Mouse (Mus musculus) heart, adult 9 months (tissue): ENCODE measurements around the gene Rasal2.
A peak's percentile ranks its signal among the peaks of the same experiment; 100 is the strongest.

Experiments used
- DNase-seq, 2 experiments: peaks; one replicate each; pipeline ENCODE4 v3.0.0; 2022; ENCODE audit warnings: low spot score in 2 of 2

Gene Rasal2

GRCm38 (mm10) chr1:157343519-157343918 is 68.9 kb downstream of the Rasal2 start:
- DNase-seq: peak; percentile 43 to 55

GRCm38 (mm10) chr1:157334834-157335233 is 77.6 kb downstream of the Rasal2 start:
- DNase-seq: no peak

GRCm38 (mm10) chr1:157328068-157328467 is 84.3 kb downstream of the Rasal2 start:
- no peak for DNase-seq

- no peak for DNase-seq
Measured at GRCm38 (mm10) chr1:157323091-157323490, 89.3 kb downstream of the Rasal2 start.

GRCm38 (mm10) chr1:157318896-157319295 is 93.5 kb downstream of the Rasal2 start:
- DNase-seq: no peak

- DNase-seq: no peak
Measured at GRCm38 (mm10) chr1:157301266-157301665, 111.1 kb downstream of the Rasal2 start.

- no peak for DNase-seq
Measured at GRCm38 (mm10) chr1:157299559-157299958, 112.8 kb downstream of the Rasal2 start.

GRCm38 (mm10) chr1:157298990-157299389 is 113.4 kb downstream of the Rasal2 start:
- DNase-seq: no peak

- DNase-seq: no peak
Measured at GRCm38 (mm10) chr1:157297137-157297536, 115.3 kb downstream of the Rasal2 start.

- DNase-seq: no peak
Measured at GRCm38 (mm10) chr1:157295868-157296267, 116.5 kb downstream of the Rasal2 start.

- no peak for DNase-seq
Measured at GRCm38 (mm10) chr1:157290173-157290572, 122.2 kb downstream of the Rasal2 start.

- DNase-seq: no peak
Measured at GRCm38 (mm10) chr1:157289251-157289650, 123.1 kb downstream of the Rasal2 start.

GRCm38 (mm10) chr1:157286561-157286960 is 125.8 kb downstream of the Rasal2 start:
- peak in 1 of 2 experiments; percentile 38 for DNase-seq

- DNase-seq: no peak
Measured at GRCm38 (mm10) chr1:157285366-157285765, 127.0 kb downstream of the Rasal2 start.

- no peak for DNase-seq
Measured at GRCm38 (mm10) chr1:157280781-157281180, 131.6 kb downstream of the Rasal2 start.

- no peak for DNase-seq
Measured at GRCm38 (mm10) chr1:157275672-157276307, 136.6 kb downstream of the Rasal2 start.

- DNase-seq: no peak
Measured at GRCm38 (mm10) chr1:157267894-157268293, 144.5 kb downstream of the Rasal2 start.

GRCm38 (mm10) chr1:157256562-157256961 is 155.8 kb downstream of the Rasal2 start:
- peak; percentile 21 to 36 for DNase-seq

GRCm38 (mm10) chr1:157255776-157256175 is 156.6 kb downstream of the Rasal2 start:
- no peak for DNase-seq

- no peak for DNase-seq
Measured at GRCm38 (mm10) chr1:157253600-157254490, 158.6 kb downstream of the Rasal2 start.

GRCm38 (mm10) chr1:157248112-157248511 is 164.3 kb downstream of the Rasal2 start:
- DNase-seq: no peak

GRCm38 (mm10) chr1:157247341-157247740 is 165.1 kb downstream of the Rasal2 start:
- no peak for DNase-seq

GRCm38 (mm10) chr1:157246779-157247178 is 165.6 kb downstream of the Rasal2 start:
- no peak for DNase-seq
